Mouse (Mus musculus) cerebellum, postnatal 25 days (tissue): ENCODE data around the gene Vgll4.
"Not testable (repeated sequence)": the region's sequence is repeated elsewhere in the genome, so short reads cannot be mapped to it uniquely, and the experiment has no call there.

Experiments used
- DNase-seq, 2 experiments: peaks; one replicate each; pipeline ENCODE4 v3.0.0; 2021; ENCODE audit warnings: mixed read lengths in 2 of 2

Gene Vgll4

DNA sequence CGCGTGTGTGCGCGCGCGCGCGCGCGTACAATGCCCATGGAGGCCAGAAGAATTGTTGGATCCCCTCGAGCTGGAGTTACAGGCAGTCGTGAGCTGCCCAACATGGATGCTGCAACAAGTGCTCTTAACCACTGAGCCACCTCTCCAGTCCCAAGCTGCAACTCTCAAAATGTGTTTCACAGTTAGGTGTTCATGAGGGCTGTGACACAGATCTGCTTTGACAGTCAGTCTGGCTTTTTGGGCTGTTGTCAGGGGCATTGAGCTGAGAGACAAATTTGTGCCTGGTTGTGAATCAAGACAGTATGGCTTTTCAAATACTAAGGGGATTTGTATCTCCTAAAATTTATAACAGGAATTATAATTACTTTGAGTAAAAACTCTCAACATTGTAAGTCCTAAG, 78.5 kb downstream of the Vgll4 start:
- no peak for DNase-seq

DNA sequence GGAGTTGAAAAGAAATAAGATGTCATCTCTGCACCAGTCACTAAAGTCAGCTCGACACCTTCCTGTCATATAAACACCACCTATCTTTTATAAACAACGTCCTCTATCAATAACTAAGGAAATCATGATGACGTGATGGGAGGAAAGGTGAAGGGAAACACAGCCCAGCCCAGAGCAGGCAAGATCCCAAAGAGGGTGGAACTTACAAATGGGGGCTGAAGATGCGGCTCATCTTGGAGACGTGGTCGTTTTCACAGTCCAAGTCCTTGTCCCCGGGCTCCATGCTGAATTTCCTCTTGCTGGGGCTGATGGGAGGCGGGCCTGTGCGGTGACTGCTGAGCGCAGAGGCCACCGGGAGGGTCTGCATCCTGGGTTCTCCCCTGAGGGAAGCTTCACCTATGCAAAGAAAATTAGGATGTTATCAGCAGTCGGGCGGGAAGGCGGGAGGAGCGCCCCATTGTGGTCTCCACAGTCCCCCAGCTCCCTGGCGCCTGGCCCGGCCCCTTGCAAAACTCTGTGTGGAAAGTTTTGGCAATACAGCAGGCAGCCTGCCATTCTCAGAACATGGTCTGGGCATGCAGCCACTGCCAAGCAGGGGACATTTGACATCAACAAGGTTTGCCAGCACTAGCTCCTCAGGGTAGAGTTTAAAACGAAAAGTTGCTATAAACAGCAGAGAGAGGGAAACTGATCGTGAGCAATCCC, 79.2 kb downstream of the Vgll4 start:
- DNase-seq = peak; percentile 85 to 90

DNA sequence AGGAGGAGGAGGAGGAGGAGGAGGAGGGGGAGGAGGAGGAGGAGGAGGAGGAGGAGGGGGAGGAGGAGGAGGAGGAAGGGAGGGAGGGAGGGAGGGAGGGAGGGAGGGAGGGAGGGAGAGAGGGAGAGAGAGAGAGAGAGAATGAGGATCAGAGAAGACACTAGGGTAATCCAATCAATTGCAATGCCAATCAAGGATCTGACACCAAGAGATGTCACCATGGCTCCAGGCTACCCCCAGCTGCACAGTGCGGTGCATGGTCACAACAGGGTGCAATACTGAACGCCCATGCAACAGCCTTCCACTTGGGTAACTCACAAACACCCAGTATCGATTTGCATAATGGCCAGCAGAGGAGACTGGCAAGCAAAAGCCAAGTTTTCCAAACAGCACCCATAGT, 79.8 kb downstream of the Vgll4 start:
- DNase-seq = not testable (repeated sequence)

DNA sequence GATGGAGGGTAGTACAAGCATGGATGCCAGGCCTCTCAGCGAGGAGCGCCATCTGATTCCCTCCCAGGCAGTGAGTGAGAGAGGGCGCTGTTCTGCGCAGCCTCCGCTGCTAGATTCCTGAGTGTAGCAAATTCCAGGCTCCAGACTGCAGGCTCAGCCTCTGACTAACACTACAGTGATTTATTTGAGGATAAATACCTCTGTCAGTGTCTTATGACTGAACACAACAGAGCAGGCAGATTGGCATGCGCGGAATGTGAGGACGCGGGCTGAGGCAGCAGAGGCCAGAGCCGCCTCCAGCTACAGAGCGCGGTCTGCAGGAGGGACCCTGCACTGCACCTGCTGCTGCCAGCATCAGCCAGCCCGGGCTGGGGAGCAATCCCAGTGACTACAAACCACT, 80.9 kb downstream of the Vgll4 start:
- DNase-seq = peak; percentile 69 to 72

DNA sequence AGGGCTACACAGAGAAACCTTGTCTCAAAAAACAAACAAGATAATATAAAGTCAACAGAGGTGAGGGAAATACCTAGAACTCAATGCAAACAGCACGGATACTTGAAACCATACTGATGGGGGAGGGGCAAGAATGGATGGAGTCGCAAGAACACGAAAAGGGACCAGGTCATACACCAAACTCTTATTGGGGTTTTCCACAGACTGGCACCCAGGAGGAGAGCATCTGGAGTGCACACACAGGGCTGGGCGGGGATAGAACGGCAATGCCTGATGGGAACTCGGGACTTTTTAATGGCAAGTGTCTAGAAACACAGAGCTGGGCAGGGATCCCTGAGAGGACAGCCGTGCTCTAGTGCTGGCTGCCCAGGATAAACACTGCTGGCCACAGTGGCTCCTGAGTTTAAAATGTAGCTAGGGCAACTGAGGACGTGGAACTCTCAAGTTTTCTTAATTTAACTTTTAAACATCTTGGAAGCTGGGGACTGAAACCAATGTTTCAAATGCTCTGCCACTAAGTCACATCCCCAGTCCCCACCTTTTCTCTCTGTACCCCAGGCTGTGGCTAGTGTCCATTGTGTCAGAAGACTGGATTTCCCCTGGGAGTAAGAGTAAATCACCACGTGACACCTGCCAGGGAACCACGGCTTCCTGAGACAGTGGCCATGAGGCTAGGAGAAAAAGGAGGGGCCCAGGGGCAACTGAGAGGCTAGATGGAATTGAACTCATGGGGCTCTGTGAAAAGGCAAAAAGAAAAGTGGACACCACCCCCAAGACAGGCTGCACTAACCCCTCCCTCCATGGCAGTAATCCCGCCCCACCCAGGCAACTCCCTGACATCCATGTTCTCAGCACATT, 83.1 kb downstream of the Vgll4 start:
- DNase-seq = no peak

DNA sequence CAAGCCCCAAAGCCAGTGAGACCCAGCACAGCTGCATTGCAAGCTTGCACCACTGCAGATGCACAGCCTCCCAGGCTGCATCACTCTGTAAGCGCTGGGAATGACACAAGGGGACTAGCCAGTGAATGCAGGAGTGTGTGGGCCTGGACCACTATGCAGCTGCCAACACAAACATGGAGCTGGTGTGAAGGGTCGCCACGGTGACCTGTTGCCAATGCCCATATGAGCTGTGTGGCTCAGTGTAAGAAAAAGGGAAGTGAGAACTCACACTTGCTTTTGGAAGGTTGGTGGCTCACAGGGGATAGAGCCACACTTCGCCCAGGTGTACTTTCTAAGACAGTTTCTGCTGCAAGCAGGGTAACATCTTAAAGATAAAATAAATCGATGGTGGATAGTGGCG, 83.8 kb downstream of the Vgll4 start:
- no peak for DNase-seq

DNA sequence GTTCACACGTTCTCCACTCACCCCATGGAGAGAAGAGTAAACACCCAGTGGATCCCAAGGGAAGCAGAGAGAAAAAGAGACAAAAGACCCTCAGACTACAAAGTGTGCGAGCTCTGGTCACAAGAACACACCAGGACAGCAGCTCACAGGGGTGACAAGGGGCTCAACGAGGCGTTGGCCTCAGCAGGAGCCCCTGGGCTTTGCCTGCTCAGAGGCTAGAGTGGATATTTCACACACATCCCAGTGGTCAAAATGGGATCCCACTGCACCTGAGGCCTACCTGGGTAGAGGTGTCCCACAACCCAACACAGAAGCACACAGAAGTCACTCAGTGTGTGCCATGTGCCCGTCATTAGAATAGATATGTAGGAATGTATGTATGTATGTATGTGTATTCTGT, 84.7 kb downstream of the Vgll4 start:
- DNase-seq = no peak

DNA sequence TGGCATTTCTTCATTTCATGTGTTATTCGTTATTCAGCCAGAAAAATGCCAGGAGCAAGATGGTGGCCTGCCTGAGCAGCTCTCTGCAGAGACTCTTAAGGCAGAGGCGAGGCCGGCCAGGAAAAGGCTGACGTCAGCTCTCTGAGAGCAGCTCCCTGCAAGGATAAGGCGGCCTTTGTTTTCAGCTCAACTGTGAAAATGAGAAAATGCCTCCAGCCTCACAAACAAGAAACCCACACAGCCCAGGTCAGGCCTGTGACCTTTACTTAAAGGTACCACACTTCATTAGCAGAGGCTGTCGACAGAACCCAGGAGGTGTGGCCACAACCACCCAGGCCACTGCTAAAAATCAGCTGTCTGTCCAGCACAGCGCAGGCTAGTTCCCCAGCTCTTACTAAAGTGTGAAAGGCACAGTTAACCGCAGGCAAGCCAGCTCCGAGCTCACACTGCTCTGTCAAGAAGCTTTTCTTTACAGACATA, 86.5 kb downstream of the Vgll4 start:
- peak; percentile 45 to 57 for DNase-seq

DNA sequence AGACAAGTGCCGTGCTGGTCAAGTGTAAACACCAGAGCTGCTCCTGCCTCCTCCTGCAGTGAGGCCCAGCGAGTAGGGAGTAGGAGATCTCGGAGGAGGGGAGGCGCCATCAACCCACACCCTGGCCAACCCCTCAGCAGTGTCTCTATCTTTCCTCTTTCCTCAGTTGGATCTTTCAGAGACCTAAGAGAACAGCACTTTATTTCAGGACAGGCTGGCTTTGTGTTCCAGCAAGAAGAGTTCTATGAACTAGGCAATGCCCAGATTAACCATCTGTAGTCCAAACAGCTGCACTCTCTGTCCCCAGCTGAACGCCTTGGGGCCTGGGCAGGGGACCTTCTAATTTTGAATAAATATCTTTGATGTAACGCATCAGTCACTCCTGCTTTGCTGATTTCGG, 87.1 kb downstream of the Vgll4 start:
- peak in 1 of 2 experiments; percentile 5 for DNase-seq

DNA sequence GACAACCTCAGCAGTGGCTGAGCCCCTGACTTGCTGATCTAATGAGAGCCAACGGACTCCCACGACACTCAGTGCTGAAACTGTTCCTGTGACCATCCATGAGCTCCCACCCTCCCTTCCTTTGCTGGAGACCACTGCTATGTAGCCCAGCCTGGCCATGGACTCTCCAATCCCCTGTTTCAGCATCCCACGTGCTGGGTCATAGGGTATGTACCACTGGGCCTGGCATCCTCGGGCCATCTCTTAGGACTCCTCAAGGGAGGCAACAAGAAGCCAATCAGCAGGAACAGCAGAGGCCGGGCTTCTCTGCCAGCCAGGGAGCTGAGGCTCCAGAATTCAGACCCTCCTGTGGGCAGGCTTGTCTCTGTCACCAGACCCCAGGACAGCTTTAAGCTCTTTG, 87.6 kb downstream of the Vgll4 start:
- DNase-seq = peak in 1 of 2 experiments; percentile 5

DNA sequence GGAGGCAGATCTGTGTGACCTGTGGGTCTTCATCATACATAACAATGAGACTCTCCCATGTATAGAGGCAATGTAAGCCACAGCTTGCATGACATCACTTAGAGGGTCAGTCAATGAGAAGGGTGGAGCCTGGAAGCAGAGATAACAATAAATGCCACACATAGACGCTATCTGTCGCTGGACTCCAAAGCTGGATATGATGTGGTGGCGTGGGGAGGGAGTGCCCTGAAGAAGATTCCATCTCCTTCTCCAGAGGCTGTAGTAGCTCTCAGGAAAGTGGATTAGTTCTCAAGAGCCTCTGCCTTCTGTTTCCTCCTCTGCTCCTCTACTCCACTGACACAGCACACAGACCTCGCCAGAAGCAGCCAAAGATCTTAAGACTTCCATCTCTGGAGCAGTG, 89.0 kb downstream of the Vgll4 start:
- no peak for DNase-seq

DNA sequence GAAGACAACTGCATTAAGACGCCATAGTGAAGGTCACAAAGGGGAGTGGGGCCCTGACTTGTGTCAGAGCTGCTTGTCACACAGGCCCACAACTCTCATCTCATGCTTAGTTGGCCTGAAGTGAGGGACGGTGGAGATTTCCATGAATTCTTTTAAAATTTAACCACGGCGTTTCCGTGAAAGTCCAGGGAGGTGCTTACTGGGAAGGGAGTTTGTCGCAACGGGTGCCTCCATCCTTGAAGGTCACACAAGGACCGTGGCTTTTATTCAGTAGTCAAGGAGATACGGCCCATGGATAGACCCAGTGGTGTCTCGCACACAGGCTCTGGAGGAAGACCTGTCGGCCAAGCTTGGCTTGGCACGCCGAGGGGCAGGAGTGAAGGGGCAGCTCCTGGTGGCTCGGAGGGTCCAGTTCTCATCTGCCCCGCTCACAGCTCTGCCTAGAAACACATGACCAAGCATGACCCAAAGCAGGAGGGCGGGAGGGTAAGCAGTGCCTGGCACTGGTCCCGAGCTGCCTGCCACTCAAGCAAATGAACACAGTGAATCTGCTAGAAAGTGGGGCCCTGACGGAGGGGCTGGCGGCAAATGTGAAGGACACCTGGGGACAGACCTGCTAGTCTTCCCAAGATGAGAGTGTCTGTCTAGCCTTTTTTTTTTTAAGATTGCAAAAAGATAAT, 90.8 kb downstream of the Vgll4 start:
- DNase-seq = no peak

DNA sequence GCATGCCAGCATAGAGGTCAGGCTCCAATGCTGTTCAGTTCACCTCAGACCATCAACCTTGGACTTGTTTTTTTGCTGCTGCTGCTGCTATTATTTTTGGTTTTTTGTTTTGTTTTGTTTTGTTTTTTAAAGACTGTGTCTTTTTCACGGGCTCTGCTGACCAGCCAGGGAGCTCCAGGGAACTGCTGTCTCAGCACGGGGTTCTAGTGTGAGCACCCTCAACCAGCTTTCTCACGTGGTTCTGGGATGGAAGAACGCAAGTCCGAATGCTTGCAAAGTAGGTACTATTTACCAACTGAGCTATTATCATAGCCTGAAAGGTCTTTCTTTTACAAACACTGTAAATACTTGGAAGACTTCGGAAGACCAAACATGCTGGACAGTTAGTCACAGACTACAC, 93.2 kb downstream of the Vgll4 start:
- DNase-seq = no peak

DNA sequence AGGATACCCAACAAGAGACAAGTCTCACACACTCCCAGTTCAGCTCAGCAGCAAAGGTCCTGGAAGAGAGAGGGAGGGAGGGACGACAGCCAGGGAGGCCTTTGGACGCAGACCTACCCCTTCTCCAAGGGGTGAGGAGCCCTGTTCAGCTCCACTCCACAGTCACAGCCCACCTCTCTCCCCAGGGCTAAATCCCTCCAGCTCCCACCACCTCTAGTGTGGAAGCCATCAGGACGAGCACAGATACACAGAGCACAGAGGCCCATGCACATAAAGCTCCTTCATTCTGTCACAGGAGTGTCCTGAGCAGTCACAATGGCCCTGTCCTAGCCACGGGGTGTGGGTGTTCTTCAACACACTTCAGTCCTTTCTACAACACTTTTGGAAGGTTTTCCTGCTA, 93.8 kb downstream of the Vgll4 start:
- no peak for DNase-seq

DNA sequence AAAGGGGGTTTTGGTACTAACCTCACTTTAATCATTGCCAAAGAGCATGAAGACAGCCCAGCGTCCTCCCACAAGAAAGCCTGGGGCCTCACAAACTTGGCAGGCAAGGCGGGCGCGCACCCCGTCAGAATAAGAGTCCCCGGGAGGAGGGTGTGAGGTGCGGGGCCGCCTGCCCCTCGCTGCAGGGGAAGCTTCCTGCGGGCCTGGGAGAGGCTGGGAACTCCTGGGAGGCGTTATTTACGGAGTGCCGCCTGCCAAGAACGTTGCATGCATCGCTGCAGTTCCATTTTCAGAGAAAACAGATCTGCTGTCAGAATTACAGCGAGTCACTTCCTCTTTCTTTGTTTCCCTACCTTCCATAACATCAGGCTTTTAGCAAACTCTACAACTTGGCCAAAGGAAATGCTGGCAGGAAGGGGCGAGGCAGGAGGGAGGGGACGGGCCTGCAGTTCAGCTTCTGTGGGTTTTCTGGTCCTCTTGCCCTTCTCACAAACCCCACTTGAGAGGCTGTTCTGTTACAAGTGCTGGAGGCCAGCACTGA, 94.7 kb downstream of the Vgll4 start:
- DNase-seq = peak; percentile 88 to 90

DNA sequence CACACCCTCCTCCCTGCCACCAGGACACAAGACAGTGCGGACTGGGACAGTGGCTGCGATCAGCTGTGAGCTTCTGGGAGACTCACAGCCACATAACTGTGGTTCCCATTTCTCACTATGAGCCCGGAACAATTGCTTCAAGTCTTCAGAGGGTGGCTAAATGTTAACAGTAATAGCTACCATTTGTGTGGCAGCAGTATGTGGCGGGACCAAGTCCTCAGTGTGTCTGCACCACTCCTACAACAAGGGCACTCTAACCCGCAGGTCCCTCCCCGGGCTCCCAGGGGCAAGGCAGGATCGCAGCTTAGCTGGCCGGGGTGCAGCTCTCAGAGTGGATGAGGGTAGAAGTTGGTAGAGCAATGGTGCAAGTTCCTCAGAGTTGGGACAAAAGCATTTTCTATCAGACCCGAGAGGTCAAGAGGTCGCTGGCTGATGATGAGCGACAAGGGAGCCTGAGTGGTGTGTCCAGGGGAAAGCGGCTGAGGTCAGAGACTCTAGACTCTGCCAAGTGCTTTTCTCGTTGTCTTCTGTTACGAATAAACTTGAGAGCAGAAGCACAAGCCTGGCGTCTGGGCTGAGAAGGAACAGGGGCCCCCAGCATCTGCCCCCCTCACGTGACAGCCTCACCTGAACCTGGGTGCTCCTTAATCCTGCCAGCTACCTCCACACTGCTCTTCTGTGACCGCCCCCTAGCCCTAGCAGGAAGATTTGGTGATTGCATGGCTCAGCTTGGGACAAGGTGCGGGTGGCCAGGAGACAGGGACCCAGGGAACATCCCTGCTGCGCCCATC, 95.5 kb downstream of the Vgll4 start:
- DNase-seq = peak in 1 of 2 experiments; percentile 40

DNA sequence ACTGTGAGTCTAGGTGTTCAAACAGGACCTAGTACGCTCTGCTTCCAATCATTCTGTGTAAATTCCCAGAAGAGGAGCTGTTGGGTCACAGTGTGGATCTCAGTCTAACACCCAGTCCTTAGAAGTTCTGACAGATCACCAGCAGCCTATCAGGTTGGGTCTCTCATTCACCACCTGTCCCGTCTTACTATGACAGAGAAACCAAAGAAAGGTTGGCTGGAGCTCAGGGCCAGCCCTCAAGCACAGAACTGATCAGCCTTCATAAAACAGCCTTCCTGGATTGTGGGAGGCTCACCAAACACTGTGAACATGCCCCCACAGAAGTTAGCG, 96.0 kb downstream of the Vgll4 start:
- DNase-seq = no peak

DNA sequence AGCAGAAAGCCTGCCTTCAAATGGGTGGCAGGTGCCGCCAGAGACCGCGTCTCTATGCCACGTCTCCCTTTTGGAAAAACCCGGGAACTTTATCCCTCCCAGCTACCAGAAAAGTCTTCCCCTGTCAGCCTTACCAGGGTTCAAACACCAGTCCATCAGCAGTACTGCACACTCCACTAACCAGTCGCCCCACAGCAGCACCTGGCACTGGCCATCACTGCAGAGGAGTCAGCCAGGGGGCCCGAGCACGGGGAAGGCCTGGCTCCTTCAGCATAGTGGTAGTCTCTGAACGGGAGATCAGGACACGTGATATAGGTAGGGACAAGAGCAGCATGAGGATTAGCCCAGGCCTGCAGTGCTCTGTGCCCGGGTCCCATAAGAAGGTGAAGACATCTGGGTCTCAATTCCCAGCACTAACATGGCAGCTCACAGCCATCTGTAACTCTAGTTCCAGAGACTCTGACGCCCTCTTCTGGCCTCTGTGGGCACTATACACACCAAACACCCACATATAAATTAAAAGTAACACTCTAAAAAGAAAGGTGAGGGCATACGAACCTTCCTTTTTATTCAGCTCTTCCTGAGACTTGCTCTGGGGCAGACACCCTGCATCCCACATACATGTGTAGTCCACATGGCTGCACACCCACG, 98.7 kb downstream of the Vgll4 start:
- DNase-seq = no peak

DNA sequence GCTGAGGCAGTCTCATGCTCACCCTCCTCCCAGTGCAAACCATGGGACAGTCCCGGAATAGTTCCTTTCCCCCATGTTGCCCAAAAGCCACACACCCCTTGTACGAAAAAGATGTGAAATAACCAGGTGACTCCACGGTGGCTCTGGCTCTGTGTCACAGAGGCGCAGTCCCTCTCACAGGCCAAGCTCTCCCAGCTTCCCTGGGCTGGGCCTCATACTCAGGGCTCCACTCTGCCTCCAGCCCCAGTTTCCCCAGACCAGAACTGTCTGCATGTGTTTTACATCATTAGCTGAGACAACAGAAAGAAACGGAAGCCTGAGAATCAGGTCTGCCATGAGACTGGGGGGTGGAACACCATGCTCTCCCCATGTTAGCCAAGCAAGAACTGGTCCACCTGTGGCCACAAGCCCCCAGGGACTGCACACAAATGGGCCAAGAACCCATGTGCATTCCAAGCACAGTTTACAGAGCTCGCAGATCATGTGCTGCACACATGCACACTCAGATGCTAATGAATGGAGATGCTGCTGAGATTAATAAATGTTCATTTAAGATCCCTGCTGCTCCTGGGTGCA, 100.2 kb downstream of the Vgll4 start:
- DNase-seq = no peak

DNA sequence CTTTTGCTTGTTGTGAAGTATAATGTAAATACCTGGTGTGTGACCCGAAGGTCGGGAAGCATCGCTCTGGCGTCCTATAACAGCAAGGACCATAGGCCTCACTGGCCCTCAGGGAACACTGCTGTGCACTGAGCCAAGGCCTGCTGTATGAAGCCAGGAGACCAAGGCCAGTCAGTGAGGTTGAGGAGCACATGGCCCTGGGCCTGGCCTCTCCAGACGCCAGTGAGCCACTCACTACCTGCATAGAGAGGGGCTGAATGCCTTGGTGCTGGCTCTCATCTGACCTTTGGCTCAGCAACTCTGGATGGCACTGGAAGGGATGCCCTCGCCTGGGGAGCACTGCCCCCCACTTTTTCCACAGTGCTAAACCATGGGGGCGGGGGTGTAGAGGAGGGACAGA, 101.1 kb downstream of the Vgll4 start:
- no peak for DNase-seq

DNA sequence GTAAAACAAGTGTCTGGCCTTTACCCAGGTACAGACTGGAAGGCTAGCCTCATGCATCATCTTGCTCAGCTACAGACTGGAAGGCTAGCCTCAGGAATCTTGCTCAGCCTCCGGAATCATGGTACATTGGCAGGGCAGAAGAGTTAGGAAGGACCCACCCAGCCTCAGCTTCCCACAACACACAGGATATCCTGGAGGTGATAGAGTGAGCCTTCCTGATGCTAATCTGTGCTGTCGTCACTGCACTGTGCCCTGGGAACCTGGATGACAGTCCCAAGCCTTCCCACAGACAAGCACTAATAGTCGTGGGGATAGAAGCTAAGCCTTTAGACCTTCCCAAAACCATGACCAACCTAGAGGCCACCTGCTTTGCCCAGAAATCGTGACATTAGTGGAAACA, 103.2 kb downstream of the Vgll4 start:
- no peak for DNase-seq

DNA sequence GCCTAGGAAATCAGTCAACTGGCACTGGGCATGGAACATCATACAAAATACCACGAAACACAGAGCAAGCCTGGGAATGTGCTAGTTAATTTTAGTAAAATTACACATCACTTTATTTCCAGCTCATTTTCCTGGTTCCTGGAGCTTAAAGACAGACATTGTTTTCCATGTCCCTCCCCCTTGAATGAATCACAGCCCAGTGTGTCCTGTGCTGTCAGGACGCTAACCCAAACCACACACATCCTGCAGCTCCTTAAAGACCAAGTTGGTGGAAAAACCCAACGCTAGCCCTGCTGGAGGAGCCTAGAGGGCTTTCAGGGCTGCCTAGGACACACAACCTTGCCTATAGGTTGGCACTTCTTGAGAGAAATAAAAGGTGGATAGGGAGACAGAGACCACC, 103.7 kb downstream of the Vgll4 start:
- no peak for DNase-seq
